Mouse (Mus musculus) cerebellum, adult 2 months (tissue): ENCODE measurements around the gene Ube2c. TPM values are rescaled to one million over a fixed set of nuclear protein-coding genes. Genes with fewer than 3 reads are reported as not detected.

Source experiments
- DNase-seq, 2 experiments: peaks; one replicate each; pipeline ENCODE4 v3.0.0; 2021
- H3K27ac ChIP-seq: fragments of 200-500 bp; 2 replicates; pipeline ENCODE4 v1.5.1; 2012; ENCODE audit warnings: low read length, control low read depth, inconsistent platforms; ENCODE audit not compliant: insufficient read depth
- H3K27me3 ChIP-seq: fragments of 200-500 bp; 2 replicates; pipeline ENCODE4 v1.6.1; 2012; ENCODE audit warnings: inconsistent platforms, mild to moderate bottlenecking, low read length, moderate library complexity; ENCODE audit not compliant: control insufficient read depth, insufficient read depth
- H3K4me1 ChIP-seq: fragments of 200-500 bp; 2 replicates; pipeline ENCODE4 v1.6.1; 2011; ENCODE audit warnings: low read length; ENCODE audit not compliant: control insufficient read depth, insufficient read depth
- H3K4me3 ChIP-seq: fragments of 200-500 bp; replicated peaks from 2 replicates; pipeline ENCODE3; 2011; ENCODE audit warnings: mild to moderate bottlenecking, low read depth, low read length, control low read depth; ENCODE audit not compliant: insufficient read depth
- CTCF ChIP-seq: fragments of 200-500 bp; IDR thresholded peaks from 2 replicates; pipeline ENCODE4 v1.5.1; 2011; ENCODE audit warnings: low read depth, mild to moderate bottlenecking, control low read depth, low read length, moderate library complexity, borderline replicate concordance; ENCODE audit not compliant: insufficient read depth
- POLR2A ChIP-seq: fragments of 200-500 bp; IDR thresholded peaks from 2 replicates; pipeline ENCODE4 v1.6.1; 2011; ENCODE audit warnings: low read length, control low read depth, borderline replicate concordance; ENCODE audit not compliant: insufficient read depth
- WGBS: fragments of 180-500 bp; shearing (Covaris S2); methylation state at CpG from one replicate; pipeline ENCODE4 v1.1.7; 2018; 5-methylcytosine and 5-hydroxymethylcytosine counted together
- polyA plus RNA-seq: library from polyadenylated mRNA; depleted of rRNA; stranded (reverse); fragments of >200 nt; gene quantifications from 2 replicates; pipeline ENCODE4 v1.2.3, GENCODE M21; 2012; rRNA removed

The Ube2c gene
- polyA plus RNA-seq, 1 experiment, result 1.0 TPM

DNA sequence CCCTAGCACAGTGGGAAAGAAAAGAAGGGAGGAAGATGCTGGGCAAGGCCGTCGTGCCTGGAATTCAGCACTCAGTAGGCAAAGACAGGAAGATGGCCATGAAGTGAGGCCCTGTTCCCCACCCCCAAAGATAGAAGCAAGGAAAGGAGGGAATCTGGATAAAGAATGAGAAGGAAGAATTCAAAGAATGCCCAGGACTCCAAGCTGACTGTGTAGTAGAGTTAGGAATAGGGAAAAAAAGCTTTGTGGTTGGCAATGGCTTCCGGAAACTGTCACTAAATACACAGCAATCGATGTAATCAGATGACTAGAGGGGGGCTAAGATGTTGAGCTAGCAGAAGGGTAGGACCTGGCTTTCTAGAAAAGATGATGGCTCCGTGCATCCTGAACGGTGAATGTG lies 47.5 kb downstream of the Ube2c start:
- WGBS, result 92% methylated on average over 6 of the region's 6 CpGs
- no peak overlapping the region for H3K27ac ChIP-seq
- peaks cover 10% of the 10 kb centered on the region for H3K4me1 ChIP-seq
- H3K27me3 ChIP-seq, result no peaks in the 10 kb centered on the region
- no peak for TF ChIP-seq POLR2A
- no peak for TF ChIP-seq CTCF
- no peak overlapping the region for H3K4me3 ChIP-seq
- no peak for DNase-seq

DNA sequence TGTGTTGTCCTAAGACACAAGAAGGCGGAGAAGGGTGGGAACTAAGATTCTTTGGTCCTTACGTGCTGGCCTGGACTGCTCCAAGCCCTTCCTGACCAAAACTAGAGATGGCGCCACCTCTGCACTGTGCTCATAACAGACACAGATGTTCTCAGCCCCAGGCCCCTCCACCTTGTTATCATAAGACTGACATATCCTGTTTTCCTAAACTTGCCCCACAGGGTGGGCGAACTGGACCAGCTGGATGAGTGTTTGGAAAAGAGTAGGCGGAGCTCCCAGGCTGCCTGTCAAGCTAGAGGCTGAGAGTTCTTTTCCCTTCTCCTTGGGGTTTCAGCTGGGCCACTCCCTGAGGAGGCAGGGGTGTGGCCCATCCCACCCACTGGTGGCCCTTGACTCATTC lies 48.0 kb downstream of the Ube2c start:
- Histone ChIP-seq H3K4me1 (peaks cover 10% of the 10 kb centered on the region), H3K27ac (no peak overlapping the region), H3K27me3 (no peaks in the 10 kb centered on the region), H3K4me3 (no peak overlapping the region)
- 89% methylated on average over 5 of the region's 5 CpGs for WGBS
- no peak for DNase-seq
- TF ChIP-seq CTCF (no peak), POLR2A (no peak)

- no peak for TF ChIP-seq CTCF
- TF ChIP-seq POLR2A, result no peak
- no peak overlapping the region for H3K4me3 ChIP-seq
- no peak overlapping the region; the same call in 1 of the 2 replicates for H3K27ac ChIP-seq
- peaks cover 16% of the 10 kb centered on the region for H3K4me1 ChIP-seq
- WGBS, result 22% methylated on average over 6 of the region's 6 CpGs
- H3K27me3 ChIP-seq, result no peaks in the 10 kb centered on the region
- peak; percentile 44 to 48 for DNase-seq
These were observed 51.4 kb downstream of the Ube2c start for GRCm38 (mm10) chr2:164821060-164821459.

DNA sequence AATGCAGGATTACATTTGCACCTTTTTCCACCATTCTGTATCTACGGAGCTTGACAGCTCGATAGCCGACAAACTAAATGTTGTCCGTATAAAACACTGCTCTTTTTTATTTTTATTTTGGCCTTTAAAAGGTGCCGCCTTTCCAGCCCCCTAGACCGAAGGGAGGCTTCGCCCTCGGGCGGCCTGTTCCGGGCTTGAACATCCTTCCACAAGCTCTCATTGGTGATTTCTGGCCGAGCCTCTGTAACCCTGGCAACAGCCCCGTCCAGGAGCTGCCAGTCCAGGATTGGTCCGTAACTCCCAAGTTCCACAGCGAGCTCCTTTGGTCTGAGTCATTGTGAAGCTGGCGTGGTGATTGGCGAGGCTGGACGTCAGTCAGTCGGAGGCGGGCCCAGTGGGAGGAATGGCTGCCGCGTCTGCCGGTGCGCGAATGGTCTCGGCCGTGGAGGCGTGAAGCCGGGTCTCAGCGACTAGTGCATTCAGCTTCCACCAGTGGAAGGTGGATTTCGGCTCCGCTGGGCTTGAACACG lies 53.0 kb downstream of the Ube2c start, which contains the start of gene Zswim1:
Gene Zswim1, plus strand, starts transcription at position 51 of the 530 bp plus-strand sequence.
- 2% methylated on average over 32 of the region's 32 CpGs for WGBS
- Histone ChIP-seq H3K4me1 (peaks cover 20% of the 10 kb centered on the region), H3K27me3 (no peaks in the 10 kb centered on the region), H3K4me3 (peak within 1 kb of the TSS; percentile 98), H3K27ac (peak within 1 kb of the TSS; percentile 86)
- DNase-seq, result peak; percentile 100
- no peak for TF ChIP-seq CTCF
- TF ChIP-seq POLR2A, result peak; percentile 94

- TF ChIP-seq CTCF (no peak), POLR2A (no peak)
- Histone ChIP-seq H3K4me1 (peaks cover 20% of the 10 kb centered on the region), H3K4me3 (peak overlapping the region; percentile 98), H3K27ac (peak overlapping the region; percentile 86), H3K27me3 (no peaks in the 10 kb centered on the region)
- no peak for DNase-seq
- WGBS, result 1% methylated on average over 10 of the region's 10 CpGs
These were observed 53.5 kb downstream of the Ube2c start for GRCm38 (mm10) chr2:164823181-164823585.

GRCm38 (mm10) chr2:164823969-164824368 lies 54.3 kb downstream of the Ube2c start:
- Histone ChIP-seq H3K27ac (no peak overlapping the region), H3K4me3 (peak overlapping the region; percentile 17), H3K27me3 (no peaks in the 10 kb centered on the region), H3K4me1 (peaks cover 20% of the 10 kb centered on the region)
- no peak for TF ChIP-seq POLR2A
- no peak for TF ChIP-seq CTCF
- no peak for DNase-seq
- WGBS, result 92% methylated on average over 4 of the region's 4 CpGs

- Histone ChIP-seq H3K27ac (no peak overlapping the region), H3K4me1 (peaks cover 20% of the 10 kb centered on the region), H3K4me3 (no peak overlapping the region), H3K27me3 (no peaks in the 10 kb centered on the region)
- TF ChIP-seq POLR2A (no peak), CTCF (no peak)
- WGBS, result 82% methylated on average over 17 of the region's 17 CpGs
- DNase-seq, result no peak
These were observed 55.8 kb downstream of the Ube2c start for GRCm38 (mm10) chr2:164825521-164825920.

GRCm38 (mm10) chr2:164827146-164827850 lies 57.6 kb downstream of the Ube2c start:
- Histone ChIP-seq H3K4me1 (peaks cover 11% of the 10 kb centered on the region), H3K27ac (no peak overlapping the region), H3K4me3 (no peak overlapping the region), H3K27me3 (no peaks in the 10 kb centered on the region)
- TF ChIP-seq POLR2A, result no peak
- no peak for TF ChIP-seq CTCF
- no peak for DNase-seq
- 49% methylated on average over 16 of the region's 16 CpGs for WGBS

Other genes with a start within 250 kb of the Ube2c start
- gene Wfdc2, start 207.5 kb upstream of the Ube2c start, polyA plus RNA-seq, result 0.87 and 2.1 TPM in 2 replicates
- gene Spint3, start 196.4 kb upstream of the Ube2c start, polyA plus RNA-seq, result not detected in 2 replicates
- 0.24 TPM in 1 of 2 replicates, not detected in the other for gene Wfdc6a, start 184.5 kb upstream of the Ube2c start, polyA plus RNA-seq
- not detected in 2 replicates for gene Eppin, start 176.3 kb upstream of the Ube2c start, polyA plus RNA-seq
- gene Wfdc6b, start 156.4 kb upstream of the Ube2c start, polyA plus RNA-seq, result 0.11 and 0.20 TPM in 2 replicates
- gene Wfdc8, start 156.3 kb upstream of the Ube2c start, polyA plus RNA-seq, result 0.06 TPM in 1 of 2 replicates, not detected in the other
- not detected in 2 replicates for gene Wfdc16, start 131.1 kb upstream of the Ube2c start, polyA plus RNA-seq
- not detected in 2 replicates for gene Wfdc10, start 113.9 kb upstream of the Ube2c start, polyA plus RNA-seq
- gene Wfdc9, start 113.3 kb upstream of the Ube2c start, polyA plus RNA-seq, result not detected in 2 replicates
- gene Wfdc11, start 95.8 kb upstream of the Ube2c start, polyA plus RNA-seq, result not detected in 2 replicates
- not detected in 2 replicates for gene Wfdc13, start 84.8 kb upstream of the Ube2c start, polyA plus RNA-seq
- gene Spint4, start 71.4 kb upstream of the Ube2c start, polyA plus RNA-seq, result not detected in 2 replicates
- gene Spint5, start 54.6 kb upstream of the Ube2c start, polyA plus RNA-seq, result not detected in 2 replicates
- 0.84 and 0.93 TPM in 2 replicates for gene Wfdc3, start 24.0 kb upstream of the Ube2c start, polyA plus RNA-seq
- gene Dnttip1, start 23.9 kb upstream of the Ube2c start, polyA plus RNA-seq, result 43.1 and 44.3 TPM in 2 replicates
- 0.57 and 0.62 TPM in 2 replicates for gene Tnnc2, start 10.1 kb downstream of the Ube2c start, polyA plus RNA-seq
- gene Snx21, start 15.9 kb downstream of the Ube2c start, polyA plus RNA-seq, result 70.7 and 70.8 TPM in 2 replicates
- gene Acot8, start 35.0 kb downstream of the Ube2c start, polyA plus RNA-seq, result 36.5 and 39.3 TPM in 2 replicates
- gene Zswim3, start 35.2 kb downstream of the Ube2c start, polyA plus RNA-seq, result 7.6 and 8.1 TPM in 2 replicates
- 19.4 and 20.0 TPM in 2 replicates for gene Zswim1, start 52.8 kb downstream of the Ube2c start, polyA plus RNA-seq
- 0.25 and 0.30 TPM in 2 replicates for gene Spata25, start 58.6 kb downstream of the Ube2c start, polyA plus RNA-seq
- 177 and 191 TPM in 2 replicates for gene Ctsa, start 63.0 kb downstream of the Ube2c start, polyA plus RNA-seq
- 6.1 and 6.3 TPM in 2 replicates for gene Neurl2, start 63.6 kb downstream of the Ube2c start, polyA plus RNA-seq
- 203 and 218 TPM in 2 replicates for gene Pltp, start 87.8 kb downstream of the Ube2c start, polyA plus RNA-seq
- 54.9 and 56.3 TPM in 2 replicates for gene Pcif1, start 109.4 kb downstream of the Ube2c start, polyA plus RNA-seq
- gene Zfp335, start 141.9 kb downstream of the Ube2c start, polyA plus RNA-seq, result 32.0 and 34.7 TPM in 2 replicates
- gene Mmp9, start 170.9 kb downstream of the Ube2c start, polyA plus RNA-seq, result 3.3 and 3.7 TPM in 2 replicates
- gene Slc12a5, start 190.9 kb downstream of the Ube2c start, polyA plus RNA-seq, result 386 and 396 TPM in 2 replicates